Comparison of ENCODE assay signal across 15 mouse cellular contexts in genomic region chr11:28954673-28955304, GRCm38 (mm10).
DNase-seq lines count a peak whose midpoint lies in the region; ATAC-seq and TF ChIP-seq lines count a peak whose summit lies in the region.
"Had no signal": no experiment of that assay in that cellular context is flagged by ENCODE, and none has a peak within 500 bp of the region (broad histone marks: within the 10 kb centered on the region; RNA-seq: fewer than 3 reads in every experiment).

No protein-coding gene starts in this region.

- H3K4me1 ChIP-seq in brown adipose tissue, adult 24 weeks (ENCODE audit: control insufficient read depth, insufficient read depth, insufficient read length, low read length), result peaks cover 3% of the 10 kb centered on the region; the same call in 1 of the 2 replicates
- no peaks in the 10 kb centered on the region for H3K4me1 ChIP-seq in lung, postnatal 0 days (ENCODE audit: insufficient read depth, low read depth, low read length)
- H3K4me1 ChIP-seq: hindbrain, embryonic 12.5 days; neural tube, embryonic 12.5 days had no signal

- 34% methylated on average over 6 of the region's 6 CpGs for WGBS in lung, postnatal 0 days

- peak; percentile 94 for ATAC-seq in lung, postnatal 0 days

- no peak for TF ChIP-seq CTCF in lung, postnatal 0 days (IDR thresholded peaks at IDR 0.05)

- no peak overlapping the region for H3K9ac ChIP-seq in lung, postnatal 0 days (replicated peaks; ENCODE audit: low read depth)
- H3K9ac ChIP-seq: embryonic facial prominence, embryonic 15.5 days; hindbrain, embryonic 12.5 days; neural tube, embryonic 12.5 days had no signal

- peak overlapping the region; percentile 50; the same call in 1 of the 2 replicates for H3K27ac ChIP-seq in brown adipose tissue, adult 24 weeks (replicated peaks; ENCODE audit: low read depth, low read length)
- peak overlapping the region; percentile 27; the same call in 1 of the 2 replicates for H3K27ac ChIP-seq in lung, postnatal 0 days (ENCODE audit: low read length)
- H3K27ac ChIP-seq: embryonic facial prominence, embryonic 15.5 days; heart, adult 2 months; hindbrain, embryonic 12.5 days; neural tube, embryonic 12.5 days had no signal

- no peak overlapping the region for H3K4me2 ChIP-seq in lung, postnatal 0 days (replicated peaks; ENCODE audit: low read depth, low read length)
- H3K4me2 ChIP-seq: embryonic facial prominence, embryonic 15.5 days; hindbrain, embryonic 12.5 days; midbrain, embryonic 11.5 days; neural tube, embryonic 12.5 days had no signal

- peak; percentile 98 for TF ChIP-seq EP300 in lung, postnatal 0 days (IDR thresholded peaks at IDR 0.05)

- H3K27me3 ChIP-seq in lung, postnatal 0 days (replicated peaks; ENCODE audit: insufficient read depth, low read length), result no peaks in the 10 kb centered on the region
- H3K27me3 ChIP-seq: embryonic facial prominence, embryonic 15.5 days; hindbrain, embryonic 12.5 days; neural tube, embryonic 12.5 days had no signal

- no peaks in the 10 kb centered on the region for H3K36me3 ChIP-seq in lung, postnatal 0 days (ENCODE audit: insufficient read depth, low read length)
- H3K36me3 ChIP-seq: embryonic facial prominence, embryonic 15.5 days; hindbrain, embryonic 12.5 days; neural tube, embryonic 12.5 days had no signal

- peak; percentile 17 for DNase-seq in gastrocnemius, adult 18-20 months (ENCODE audit: low spot score)
- no peak for DNase-seq in gastrocnemius, postnatal 10 days
- DNase-seq in kidney, adult 9 months, result peak; percentile 85
- DNase-seq in lung, postnatal 0 days (ENCODE audit: low spot score), result peak; percentile 95
- DNase-seq in right cerebral cortex, postnatal 4 days, result no peak
- DNase-seq in left cerebral cortex, postnatal 36 days (ENCODE audit: low spot score in 2 of 2), result no peak
- DNase-seq: cerebellum, adult 18-20 months; liver; right cerebral cortex, postnatal 14 days had no signal

- intact Hi-C loops in left cerebral cortex, postnatal 36 days (cut with DNase I), result no loop called here

- H3K4me3 ChIP-seq in brown adipose tissue, adult 24 weeks (ENCODE audit: insufficient read depth, low read depth, low read length), result no peak overlapping the region
- no peak overlapping the region for H3K4me3 ChIP-seq in lung, postnatal 0 days (ENCODE audit: low read depth, low read length)
- H3K4me3 ChIP-seq: embryonic facial prominence, embryonic 15.5 days; heart, adult 2 months; hindbrain, embryonic 12.5 days; neural tube, embryonic 12.5 days had no signal

- no peaks in the 10 kb centered on the region for H3K9me3 ChIP-seq in lung, postnatal 0 days (ENCODE audit: low read length)
- H3K9me3 ChIP-seq: embryonic facial prominence, embryonic 15.5 days; hindbrain, embryonic 12.5 days; neural tube, embryonic 12.5 days had no signal

Comparison
In these comparisons a context has a peak if more than half of its experiments do, and no peak if none do; other contexts are left out.
1. DNase-seq: peak in gastrocnemius, adult 18-20 months (single experiment), kidney, adult 9 months (single experiment) and lung, postnatal 0 days (single experiment); none in gastrocnemius, postnatal 10 days (single experiment), right cerebral cortex, postnatal 4 days (single experiment) and left cerebral cortex, postnatal 36 days (0 of 2).